Comparison of ENCODE assay signal across 12 mouse cellular contexts in the genomic region with DNA sequence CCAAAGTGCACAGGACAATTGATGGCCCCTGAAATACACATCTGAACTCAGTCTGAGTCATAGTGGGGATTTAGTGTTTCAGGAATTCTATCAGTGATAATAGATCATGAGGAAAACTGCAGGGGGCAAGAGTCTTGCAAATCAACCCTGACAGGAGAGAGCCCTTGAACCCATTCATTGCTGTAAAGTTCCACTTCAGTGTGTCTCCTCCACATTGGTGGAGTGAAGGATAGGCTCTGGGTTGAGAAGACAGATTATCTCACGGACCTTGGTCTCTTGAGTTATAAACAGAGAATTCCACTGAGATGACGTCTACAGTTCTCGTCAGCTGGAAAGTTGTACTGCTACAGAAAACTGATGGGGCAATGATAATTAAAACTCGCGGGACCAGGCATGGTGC.
"Had no signal": no experiment of that assay in that cellular context is flagged by ENCODE, and none has a peak within 500 bp of the region (broad histone marks: within the 10 kb centered on the region; RNA-seq: fewer than 3 reads in every experiment).

No protein-coding gene starts in this region.

- H3K27ac ChIP-seq: limb, embryonic 13.5 days; liver, embryonic 14.5 days; midbrain, embryonic 13.5 days; neural tube, embryonic 15.5 days; stomach, embryonic 15.5 days had no signal

- H3K36me3 ChIP-seq: limb, embryonic 13.5 days; midbrain, embryonic 13.5 days; neural tube, embryonic 15.5 days; stomach, embryonic 15.5 days had no signal

- H3K9me3 ChIP-seq: limb, embryonic 13.5 days; midbrain, embryonic 13.5 days; neural tube, embryonic 15.5 days; stomach, embryonic 15.5 days had no signal

- DNase-seq: kidney, postnatal 36 days; left cerebral cortex, postnatal 4 days; lung, adult 18-20 months; right cerebral cortex, postnatal 4 days; thymus, adult 2 months; thymus, postnatal 25 days had no signal

- H3K4me2 ChIP-seq: limb, embryonic 13.5 days; midbrain, embryonic 13.5 days; neural tube, embryonic 15.5 days; stomach, embryonic 15.5 days had no signal

- H3K9ac ChIP-seq: limb, embryonic 13.5 days; liver, embryonic 14.5 days; midbrain, embryonic 13.5 days; neural tube, embryonic 15.5 days; stomach, embryonic 15.5 days had no signal

- H3K4me3 ChIP-seq: limb, embryonic 13.5 days; midbrain, embryonic 13.5 days; myocyte; neural tube, embryonic 15.5 days; stomach, embryonic 15.5 days had no signal

- H3K27me3 ChIP-seq: limb, embryonic 13.5 days; midbrain, embryonic 13.5 days; neural tube, embryonic 15.5 days; stomach, embryonic 15.5 days had no signal

- ATAC-seq: midbrain, embryonic 13.5 days had no signal

- H3K4me1 ChIP-seq: limb, embryonic 13.5 days; stomach, embryonic 15.5 days had no signal
